Mouse (Mus musculus) myocyte (in vitro differentiated cells): ENCODE data around the gene Lmo3.

Experiments
- CEBPB ChIP-seq: IDR thresholded peaks from 2 replicates; pipeline ENCODE4 v1.6.1; 2011; ENCODE audit warnings: mild to moderate bottlenecking, moderate library complexity; ENCODE audit not compliant: poor library complexity, insufficient read depth, severe bottlenecking
- E2F4 ChIP-seq: IDR thresholded peaks from one replicate; pipeline ENCODE4 v1.6.1; 2011; ENCODE audit warnings: mild to moderate bottlenecking, control low read depth, moderate library complexity; ENCODE audit not compliant: insufficient read depth
- MYOG ChIP-seq, 3 experiments: IDR thresholded peaks; one replicate each; pipeline ENCODE4 v1.6.1; 2011; ENCODE audit warnings: control low read depth in 2 of 3, low read depth in 2 of 3, mild to moderate bottlenecking in 2 of 3; ENCODE audit not compliant: insufficient read length in 2 of 3, control insufficient read depth in 1 of 3, insufficient read depth in 1 of 3
- POLR2A ChIP-seq: IDR thresholded peaks from one replicate; pipeline ENCODE4 v1.6.1; 2011; ENCODE audit warnings: low read depth, mild to moderate bottlenecking, control low read depth, moderate library complexity; ENCODE audit not compliant: insufficient read length
- POLR2AphosphoS2 ChIP-seq: IDR thresholded peaks from one replicate; pipeline ENCODE4 v1.6.1; 2011; ENCODE audit warnings: low read depth, control low read depth; ENCODE audit not compliant: insufficient read length
- TCF12 ChIP-seq: IDR thresholded peaks from one replicate; pipeline ENCODE4 v1.6.1; 2011; ENCODE audit warnings: mild to moderate bottlenecking, control low read depth; ENCODE audit not compliant: poor library complexity, insufficient read depth, severe bottlenecking
- TCF3 ChIP-seq: IDR thresholded peaks from one replicate; pipeline ENCODE4 v1.6.1; 2011; ENCODE audit warnings: low read depth, control low read depth; ENCODE audit not compliant: insufficient read length
- USF1 ChIP-seq: IDR thresholded peaks from one replicate; pipeline ENCODE4 v1.6.1; 2011; ENCODE audit warnings: low read depth, mild to moderate bottlenecking, control low read depth, moderate library complexity

GRCm38 (mm10) chr6:138424514-138425225, 157.1 kb downstream of the Lmo3 start:
- TF ChIP-seq E2F4 (no peak), TCF12 (no peak), POLR2A (no peak), POLR2AphosphoS2 (no peak), CEBPB (no peak), TCF3 (no peak), MYOG (IDR thresholded peaks at IDR 0.05; ENCODE audit: control insufficient read depth in 1 of 3, insufficient read depth in 1 of 3, insufficient read length in 2 of 3, low read depth in 2 of 3) (no peak), USF1 (no peak)
